Mouse (Mus musculus) ovary, postnatal 36 days (tissue): ENCODE results near the gene Ninl.

ENCODE experiments used
- DNase-seq: peaks from one replicate; pipeline ENCODE4 v3.0.0; 2022; ENCODE audit warnings: low spot score, mixed read lengths

Gene Ninl

DNA sequence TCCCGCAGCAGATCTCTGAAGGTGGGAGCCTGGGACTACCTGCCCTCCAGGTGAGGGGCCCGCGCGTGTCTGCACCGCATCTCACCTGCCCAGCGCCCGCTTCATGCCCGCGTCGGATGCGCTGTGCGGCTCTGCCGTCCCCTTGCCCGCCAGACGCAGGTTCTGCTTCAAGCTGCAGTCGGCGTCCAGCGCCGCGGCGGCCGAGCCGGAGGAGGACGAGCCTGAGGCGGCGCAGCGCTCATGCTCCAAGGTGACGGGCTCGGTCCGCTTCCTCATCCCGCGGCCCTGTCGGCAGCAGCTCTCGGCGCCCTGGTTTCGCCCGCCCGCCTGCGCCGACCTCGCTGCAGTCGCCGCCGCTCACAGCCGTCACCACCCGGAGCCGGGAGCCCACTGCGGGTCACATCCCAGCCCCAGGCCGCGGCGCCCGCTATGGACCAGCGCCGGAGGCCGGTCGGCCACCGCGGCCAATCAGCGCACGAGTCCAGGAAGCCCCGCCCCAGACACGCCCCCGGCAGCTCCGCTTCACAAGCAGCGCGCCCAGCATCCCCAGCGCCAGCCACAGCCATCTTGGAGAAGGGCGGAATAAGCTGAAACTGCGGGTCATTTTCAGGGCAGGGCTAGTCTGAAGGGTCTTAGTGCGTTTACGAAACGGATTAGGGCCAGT is 134.8 kb downstream of the Ninl start, which contains the start of gene Abhd12:
Abhd12 (minus strand) TSS at position 470 of the 664 bp plus-strand sequence.
- DNase-seq = peak; percentile 99

- DNase-seq = no peak
Observed at GRCm38 (mm10) chr2:150902347-150902746, 136.8 kb downstream of the Ninl start.

DNA sequence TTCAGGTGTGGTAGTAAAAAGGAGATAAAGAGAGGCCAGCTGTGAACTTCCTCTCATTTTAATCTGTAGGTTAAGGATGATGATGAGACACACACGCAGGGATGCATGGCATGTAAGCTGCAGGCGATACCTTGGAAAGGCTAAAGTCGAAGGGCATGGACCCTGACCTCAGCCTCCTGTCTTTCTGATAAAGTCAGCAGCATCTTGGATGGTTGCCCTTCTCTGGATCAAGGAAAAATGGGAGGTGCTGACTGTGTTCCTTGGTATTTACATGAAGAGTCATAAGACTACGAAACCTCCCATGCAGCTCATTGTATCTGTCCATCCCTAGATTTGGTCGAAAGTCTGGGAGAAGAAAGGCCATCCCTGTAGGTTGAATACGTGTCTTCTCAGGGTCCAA is 138.8 kb downstream of the Ninl start:
- DNase-seq = no peak

GRCm38 (mm10) chr2:150895691-150896252 is 143.4 kb downstream of the Ninl start:
- DNase-seq = no peak

- DNase-seq = no peak
Observed at GRCm38 (mm10) chr2:150894617-150895267, 144.4 kb downstream of the Ninl start.

DNA sequence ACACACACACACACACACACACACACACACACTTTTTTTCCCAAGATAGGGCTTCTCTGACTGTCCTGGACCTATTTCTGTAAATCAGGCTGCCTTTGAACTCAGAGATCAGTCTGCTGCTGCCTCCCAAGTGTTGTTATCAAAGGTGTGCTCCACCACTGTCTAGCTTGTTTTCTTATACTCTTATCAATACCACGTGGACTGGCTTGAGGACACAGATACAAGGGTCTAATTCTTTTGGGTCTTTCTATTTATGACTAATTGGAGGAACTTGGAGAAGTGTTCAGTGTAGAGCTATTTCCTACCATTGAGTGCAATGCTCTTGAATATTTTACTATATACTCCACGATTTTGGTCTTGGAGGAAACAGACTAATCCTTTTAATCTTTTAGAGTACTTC is 151.8 kb downstream of the Ninl start:
- no peak for DNase-seq

- DNase-seq = no peak
Observed at GRCm38 (mm10) chr2:150886315-150886714, 152.9 kb downstream of the Ninl start.

DNA sequence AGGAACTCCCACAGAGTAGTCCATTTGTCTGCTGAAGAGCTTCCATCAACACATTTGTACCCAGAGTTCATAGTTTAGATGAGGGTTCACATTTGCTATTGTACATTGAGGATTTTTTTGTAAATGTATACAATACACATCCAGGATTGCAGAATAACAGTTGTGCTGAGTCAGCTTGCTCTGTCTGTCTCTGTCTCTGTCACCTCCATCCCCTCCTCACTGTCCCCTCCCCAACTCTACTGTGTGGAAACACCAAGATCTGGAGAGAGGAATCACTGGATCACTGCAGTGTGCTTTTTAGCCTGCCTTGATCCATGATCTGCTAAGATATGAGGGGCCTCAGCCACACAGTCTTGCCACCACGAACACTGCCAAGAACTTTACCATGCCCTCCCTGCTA is 153.4 kb downstream of the Ninl start:
- no peak for DNase-seq

DNA sequence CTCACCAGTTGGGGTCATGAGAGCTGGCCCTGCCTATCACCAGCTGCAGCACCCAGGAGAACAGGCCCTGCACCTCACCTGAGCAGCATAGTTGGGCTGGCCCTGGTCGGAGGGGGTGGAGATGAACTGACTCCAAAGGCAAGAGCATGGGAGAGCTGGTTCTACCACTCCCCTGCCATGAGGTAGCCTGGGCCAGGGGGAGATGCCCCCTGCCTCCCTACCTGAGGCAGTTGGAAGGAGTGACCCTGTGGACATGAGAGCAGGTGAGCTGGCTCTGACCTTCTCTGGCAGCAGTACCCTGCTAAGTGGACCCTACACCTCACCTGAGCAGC is 154.4 kb downstream of the Ninl start:
- DNase-seq = no peak
